Mouse (Mus musculus) CH12.LX (cell line): Measurements from ENCODE around the gene Gramd2. TPM values are rescaled to one million over a fixed set of nuclear protein-coding genes. Genes with fewer than 3 reads are reported as not detected.
"Not testable (repeated sequence)": the region's sequence is repeated elsewhere in the genome, so short reads cannot be mapped to it uniquely, and the experiment has no call there.

Source experiments
- DNase-seq: peaks from one replicate; pipeline ENCODE4 v3.0.0-alpha.2; 2013; ENCODE audit errors: extremely low read depth
- H3K27ac ChIP-seq: 2 replicates; pipeline ENCODE4 v1.5.1; 2012; ENCODE audit warnings: low read depth, mild to moderate bottlenecking, control low read depth, moderate library complexity; ENCODE audit not compliant: insufficient read depth
- H3K27me3 ChIP-seq: replicated peaks from 2 replicates; pipeline ENCODE3; 2012; ENCODE audit warnings: inconsistent platforms
- H3K36me3 ChIP-seq, 2 experiments: replicated peaks in 1 of 2; 2 replicates each; pipeline versions ENCODE3 to v1.6.1; 2012; ENCODE audit warnings: inconsistent platforms in 1 of 2, low read length in 1 of 2, mild to moderate bottlenecking in 1 of 2, mixed read lengths in 1 of 2, moderate library complexity in 1 of 2; ENCODE audit not compliant: control insufficient read depth in 1 of 2, insufficient read depth in 1 of 2
- H3K4me1 ChIP-seq, 2 experiments: 2 replicates each; pipeline ENCODE4 v1.6.1; 2012; ENCODE audit warnings: inconsistent platforms in 1 of 2, moderate library complexity in 1 of 2; ENCODE audit not compliant: insufficient read depth in 2 of 2, control insufficient read depth in 1 of 2
- H3K4me2 ChIP-seq: 2 replicates; pipeline ENCODE4 v1.6.1; 2012; ENCODE audit warnings: low read depth, mild to moderate bottlenecking, control low read depth; ENCODE audit not compliant: poor library complexity, insufficient read depth, severe bottlenecking
- H3K4me3 ChIP-seq, 3 experiments: fragments of 150-350 bp in 1 of 3; sonication (generic) in 1 of 3; replicated peaks in 1 of 3; 2 replicates each; pipeline versions ENCODE3 to v1.5.1; 2011 to 2012; ENCODE audit warnings: low read depth in 2 of 3, low read length in 2 of 3, mild to moderate bottlenecking in 2 of 3, moderate library complexity in 2 of 3, control low read depth in 1 of 3, improper control_type of control experiment in 1 of 3, inconsistent platforms in 1 of 3, mixed read lengths in 1 of 3; ENCODE audit not compliant: poor library complexity in 1 of 3
- H3K79me2 ChIP-seq: replicated peaks from 2 replicates; pipeline ENCODE4 v1.6.1; 2012; ENCODE audit warnings: mild to moderate bottlenecking, moderate library complexity; ENCODE audit not compliant: control insufficient read depth, poor library complexity, insufficient read depth, severe bottlenecking; ENCODE audit errors: extremely low read depth
- H3K9ac ChIP-seq: 2 replicates; pipeline ENCODE4 v1.6.1; 2012; ENCODE audit warnings: low read depth, mild to moderate bottlenecking, control low read depth, moderate library complexity; ENCODE audit not compliant: insufficient read depth
- H3K9me3 ChIP-seq: replicated peaks from 2 replicates; pipeline ENCODE3; 2012; ENCODE audit warnings: low read length, inconsistent platforms, mixed read lengths
- ZNF384 ChIP-seq: IDR thresholded peaks from 2 replicates; pipeline ENCODE4 v1.6.1; 2012; ENCODE audit warnings: low read depth, low read length, improper control_type of control experiment, inconsistent platforms
- dilution Hi-C: fragments of 300-500 bp; cut with MboI; formaldehyde crosslinking; loops from 2 replicates; pipeline ENCODE4 v1.14.3; 2020; ENCODE audit warnings: low sequenced_read_pairs; ENCODE audit not compliant: extremely low pct_unique_long_range_greater_than_20kb, extremely low pct_ligation_motif_present
- in situ Hi-C: fragments of 300-500 bp; cut with MboI; formaldehyde crosslinking; loops from 3 replicates; pipeline ENCODE4 v1.14.3; 2019; ENCODE audit warnings: low sequenced_read_pairs, low pct_ligation_motif_present, low pct_unique_long_range_greater_than_20kb, mixed read lengths
- polyA plus RNA-seq: library from polyadenylated mRNA; unstranded; fragments of >175 nt; gene quantifications from 2 replicates; pipeline ENCODE4 v1.2.1, GENCODE M21; 2012; ENCODE audit warnings: low read depth; ENCODE audit not compliant: insufficient read length
- total RNA-seq, 2 experiments: library from RNA; depleted of rRNA; stranded (reverse); fragments of 300-350 nt in 1 of 2; fragments of >200 nt in 1 of 2; gene quantifications; 2 replicates each; pipeline ENCODE4 v1.2.3; 2012 to 2014

The Gramd2 gene
- total and polyA plus RNA-seq, 3 experiments, result 0.61 TPM; not detected in 2

DNA sequence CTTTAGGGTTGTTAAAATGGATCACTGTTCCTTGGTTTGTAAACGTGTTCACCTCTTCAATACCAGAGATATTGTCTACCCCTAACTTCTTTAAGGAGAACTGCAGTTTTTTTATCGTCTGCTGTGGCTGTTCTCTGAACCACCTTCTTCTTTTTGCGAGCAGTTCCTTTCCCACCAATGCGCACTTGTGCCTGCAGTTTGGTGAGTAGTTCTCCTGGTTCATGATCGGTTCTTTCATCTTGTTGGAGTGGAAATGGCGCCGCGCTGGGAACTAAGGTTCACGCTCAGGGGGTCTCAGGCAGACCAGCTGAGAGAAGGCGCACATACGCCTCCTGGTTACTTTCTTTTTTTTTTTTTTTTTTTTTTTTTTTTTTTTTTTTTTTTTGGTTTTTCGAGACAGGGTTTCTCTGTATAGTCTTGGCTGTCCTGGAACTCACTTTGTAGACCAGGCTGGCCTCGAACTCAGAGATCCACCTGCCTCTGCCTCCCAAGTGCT, 87.1 kb downstream of the Gramd2 start:
- dilution Hi-C loops, H3K36me3 ChIP-seq, DNase-seq, H3K9ac ChIP-seq, H3K4me1 ChIP-seq, H3K4me3 ChIP-seq, in situ Hi-C loops, H3K9me3 ChIP-seq, H3K27ac ChIP-seq, H3K4me2 ChIP-seq, H3K79me2 ChIP-seq, H3K27me3 ChIP-seq: not testable (repeated sequence)
- peak; percentile 29 for TF ChIP-seq ZNF384

Other genes starting within 250 kb of the Gramd2 start
- gene Arih1, start 193.5 kb upstream of the Gramd2 start, total RNA-seq (2012; rRNA removed), result 52.4 and 57.4 TPM in 2 replicates
- 38.7 and 45.2 TPM in 2 replicates for gene Arih1, start 193.5 kb upstream of the Gramd2 start, total RNA-seq (2014; rRNA removed)
- gene Arih1, start 193.5 kb upstream of the Gramd2 start, polyA plus RNA-seq, result 68.7 and 70.9 TPM in 2 replicates
- 61.7 and 65.8 TPM in 2 replicates for gene Hexa, start 140.6 kb upstream of the Gramd2 start, total RNA-seq (2012; rRNA removed)
- gene Hexa, start 140.6 kb upstream of the Gramd2 start, total RNA-seq (2014; rRNA removed), result 33.6 and 38.0 TPM in 2 replicates
- gene Hexa, start 140.6 kb upstream of the Gramd2 start, polyA plus RNA-seq, result 35.6 and 37.1 TPM in 2 replicates
- 0.64 and 0.97 TPM in 2 replicates for gene Tmem202, start 140.3 kb upstream of the Gramd2 start, total RNA-seq (2012; rRNA removed)
- gene Tmem202, start 140.3 kb upstream of the Gramd2 start, total RNA-seq (2014; rRNA removed), result 0.20 TPM in 1 of 2 replicates, not detected in the other
- gene Tmem202, start 140.3 kb upstream of the Gramd2 start, polyA plus RNA-seq, result not detected in 2 replicates
- gene Celf6, start 102.2 kb upstream of the Gramd2 start, total RNA-seq (2012; rRNA removed), result not detected in 2 replicates
- not detected in 2 replicates for gene Celf6, start 102.2 kb upstream of the Gramd2 start, total RNA-seq (2014; rRNA removed)
- gene Celf6, start 102.2 kb upstream of the Gramd2 start, polyA plus RNA-seq, result not detected in 2 replicates
- 3.6 and 4.4 TPM in 2 replicates for gene Parp6, start 62.9 kb upstream of the Gramd2 start, total RNA-seq (2012; rRNA removed)
- 5.6 and 5.7 TPM in 2 replicates for gene Parp6, start 62.9 kb upstream of the Gramd2 start, total RNA-seq (2014; rRNA removed)
- gene Parp6, start 62.9 kb upstream of the Gramd2 start, polyA plus RNA-seq, result 4.6 and 5.5 TPM in 2 replicates
- 1,563 and 2,304 TPM in 2 replicates for gene Pkm, start 23.8 kb upstream of the Gramd2 start, total RNA-seq (2012; rRNA removed)
- 2,562 and 2,828 TPM in 2 replicates for gene Pkm, start 23.8 kb upstream of the Gramd2 start, total RNA-seq (2014; rRNA removed)
- gene Pkm, start 23.8 kb upstream of the Gramd2 start, polyA plus RNA-seq, result 1,827 and 1,949 TPM in 2 replicates
- 3.5 and 5.2 TPM in 2 replicates for gene Senp8, start 70.6 kb downstream of the Gramd2 start, total RNA-seq (2012; rRNA removed)
- 7.4 and 8.5 TPM in 2 replicates for gene Senp8, start 70.6 kb downstream of the Gramd2 start, total RNA-seq (2014; rRNA removed)
- 6.1 TPM in 2 replicates for gene Senp8, start 70.6 kb downstream of the Gramd2 start, polyA plus RNA-seq
- 1.7 and 2.0 TPM in 2 replicates for gene Myo9a, start 70.8 kb downstream of the Gramd2 start, total RNA-seq (2012; rRNA removed)
- 1.6 and 2.1 TPM in 2 replicates for gene Myo9a, start 70.8 kb downstream of the Gramd2 start, total RNA-seq (2014; rRNA removed)
- 1.7 and 2.6 TPM in 2 replicates for gene Myo9a, start 70.8 kb downstream of the Gramd2 start, polyA plus RNA-seq